ENCODE assay signal across 21 mouse cellular contexts in genomic region chr10:79789581-79789980, GRCm38 (mm10). TPM values are rescaled to one million over a fixed set of nuclear protein-coding genes. Genes with fewer than 3 reads are reported as not detected.
"Had no signal": no experiment of that assay in that cellular context is flagged by ENCODE, and none has a peak within 500 bp of the region (broad histone marks: within the 10 kb centered on the region; RNA-seq: fewer than 3 reads in every experiment).

No protein-coding gene starts in this region.

- DNase-seq: kidney, adult 2 months; layer of hippocampus, adult 9-11 months; liver, embryonic 13.5 days; lung, adult 2 months; lung, postnatal 14 days; lung, postnatal 4 days; retina, postnatal 1 day; right cerebral cortex, postnatal 25 days; spleen, adult 18-20 months had no signal

- H3K9ac ChIP-seq: liver, embryonic 13.5 days; midbrain, embryonic 12.5 days; midbrain, embryonic 15.5 days; neural tube, embryonic 13.5 days; stomach, embryonic 15.5 days had no signal

- H3K4me2 ChIP-seq: liver, embryonic 13.5 days; midbrain, embryonic 12.5 days; midbrain, embryonic 15.5 days; neural tube, embryonic 13.5 days; stomach, embryonic 15.5 days had no signal

- H3K4me3 ChIP-seq: layer of hippocampus, adult 2 months; liver, embryonic 13.5 days; midbrain, embryonic 12.5 days; midbrain, embryonic 15.5 days; myocyte; neural tube, embryonic 13.5 days; stomach, embryonic 15.5 days had no signal

- H3K9me3 ChIP-seq: liver, embryonic 13.5 days; midbrain, embryonic 12.5 days; midbrain, embryonic 15.5 days; neural tube, embryonic 13.5 days; stomach, embryonic 15.5 days had no signal

- H3K27ac ChIP-seq: kidney, postnatal 0 days; layer of hippocampus, adult 2 months; liver, embryonic 13.5 days; midbrain, embryonic 12.5 days; midbrain, embryonic 15.5 days; neural tube, embryonic 13.5 days; stomach, embryonic 15.5 days had no signal

- H3K36me3 ChIP-seq: liver, embryonic 13.5 days; midbrain, embryonic 12.5 days; midbrain, embryonic 15.5 days; neural tube, embryonic 13.5 days; stomach, embryonic 15.5 days had no signal

- H3K27me3 ChIP-seq: stomach, embryonic 15.5 days had no signal

- ATAC-seq: intestine, postnatal 0 days; midbrain, embryonic 15.5 days had no signal

RNA-seq across cellular contexts. Expression of gene Prss57, which starts 1.2 kb away (rescaled TPM):
- total RNA-seq: monocyte, adult 5-6 weeks had no signal
- polyA plus RNA-seq: kidney, embryonic 14.5 days; limb, embryonic 11.5 days; midbrain, embryonic 15.5 days had no signal

RNA-seq across cellular contexts. Expression of gene Misp, which starts 31.2 kb away (rescaled TPM):
- total RNA-seq: megakaryocyte-erythroid progenitor cell, adult 5-6 weeks; monocyte, adult 5-6 weeks had no signal
